ENCODE assay signal across 26 mouse cellular contexts in genomic region chr5:24718076-24718475, GRCm38 (mm10). TPM values are rescaled to one million over a fixed set of nuclear protein-coding genes. Genes with fewer than 3 reads are reported as not detected.
"Had no signal": no experiment of that assay in that cellular context is flagged by ENCODE, and none has a peak within 500 bp of the region (broad histone marks: within the 10 kb centered on the region; RNA-seq: fewer than 3 reads in every experiment).

No protein-coding gene starts in this region.

- ATAC-seq: midbrain, embryonic 16.5 days had no signal

- H3K9ac ChIP-seq: kidney, embryonic 15.5 days; limb, embryonic 13.5 days; liver, embryonic 15.5 days; midbrain, embryonic 12.5 days; neural tube, embryonic 13.5 days; stomach, embryonic 15.5 days had no signal

- H3K36me3 ChIP-seq: liver, embryonic 15.5 days; midbrain, embryonic 12.5 days; neural tube, embryonic 13.5 days; stomach, embryonic 15.5 days had no signal

- H3K27me3 ChIP-seq: kidney, embryonic 15.5 days; limb, embryonic 13.5 days; liver, embryonic 15.5 days; midbrain, embryonic 12.5 days; neural tube, embryonic 13.5 days; stomach, embryonic 15.5 days had no signal

- H3K9me3 ChIP-seq: kidney, embryonic 15.5 days; limb, embryonic 10.5 days; limb, embryonic 13.5 days; liver, embryonic 15.5 days; midbrain, embryonic 12.5 days; neural tube, embryonic 13.5 days; stomach, embryonic 15.5 days had no signal

- H3K4me1 ChIP-seq: limb, embryonic 13.5 days; midbrain, embryonic 12.5 days; neural tube, embryonic 13.5 days; stomach, embryonic 15.5 days had no signal

- H3K4me3 ChIP-seq: kidney, embryonic 15.5 days; limb, embryonic 10.5 days; limb, embryonic 13.5 days; liver, embryonic 15.5 days; midbrain, embryonic 12.5 days; myocyte; neural tube, embryonic 13.5 days; stomach, embryonic 15.5 days had no signal

- H3K27ac ChIP-seq: kidney, embryonic 15.5 days; limb, embryonic 10.5 days; limb, embryonic 13.5 days; liver, embryonic 15.5 days; midbrain, embryonic 12.5 days; neural tube, embryonic 13.5 days; stomach, embryonic 15.5 days had no signal

- DNase-seq: kidney, adult 18-20 months; kidney, postnatal 10 days; liver; lung, adult 2 months; lung, postnatal 14 days; lung, postnatal 4 days; retina, postnatal 1 day; right cerebral cortex, postnatal 25 days; spleen, adult 18-20 months; thymus, adult 2 months; thymus, postnatal 14 days; thymus, postnatal 4 days had no signal

- H3K4me2 ChIP-seq: kidney, embryonic 15.5 days; limb, embryonic 13.5 days; liver, embryonic 15.5 days; midbrain, embryonic 12.5 days; neural tube, embryonic 13.5 days; stomach, embryonic 15.5 days had no signal

RNA-seq across cellular contexts. Expression of gene Wdr86, which starts 12.5 kb away (rescaled TPM):
- total RNA-seq: megakaryocyte-erythroid progenitor cell, adult 5-6 weeks; monocyte, adult 5-6 weeks had no signal
- polyA plus RNA-seq: myocyte had no signal

RNA-seq across cellular contexts. Expression of gene Crygn, which starts 39.7 kb away (rescaled TPM):
- total RNA-seq: left cerebral cortex, postnatal 25 days; megakaryocyte progenitor cell, adult 5-6 weeks; megakaryocyte-erythroid progenitor cell, adult 5-6 weeks; monocyte, adult 5-6 weeks; neutrophil, adult 5-6 weeks had no signal
- polyA plus RNA-seq: liver, embryonic 15.5 days; midbrain, embryonic 12.5 days; myocyte had no signal
